Mouse (Mus musculus): ENCODE measurements around the gene Eps8.

Eps8 gene

GRCm38 (mm10) chr6:137654776-137655175 lies at the start of gene Eps8:
Eps8 (minus strand) TSS chr6:137654876.
- ATAC-seq (ENCODE audit: low TSS enrichment): no peak

GRCm38 (mm10) chr6:137703431-137703830 lies 48.8 kb upstream of the Eps8 start:
- ATAC-seq (ENCODE audit: low TSS enrichment): no peak

GRCm38 (mm10) chr6:137702918-137703317 lies 48.2 kb upstream of the Eps8 start:
- ATAC-seq (ENCODE audit: low TSS enrichment): no peak

GRCm38 (mm10) chr6:137702186-137702585 lies 47.5 kb upstream of the Eps8 start:
- no peak for ATAC-seq (ENCODE audit: low TSS enrichment)

GRCm38 (mm10) chr6:137699434-137699833 lies 44.8 kb upstream of the Eps8 start:
- ATAC-seq (ENCODE audit: low TSS enrichment): no peak

- ATAC-seq (ENCODE audit: low TSS enrichment): no peak
Observed at GRCm38 (mm10) chr6:137696445-137697204, 41.9 kb upstream of the Eps8 start.

GRCm38 (mm10) chr6:137695046-137695445 lies 40.4 kb upstream of the Eps8 start:
- ATAC-seq (ENCODE audit: low TSS enrichment): no peak

GRCm38 (mm10) chr6:137694310-137694709 lies 39.6 kb upstream of the Eps8 start:
- no peak for ATAC-seq (ENCODE audit: low TSS enrichment)

GRCm38 (mm10) chr6:137690550-137691119 lies 36.0 kb upstream of the Eps8 start:
- ATAC-seq (ENCODE audit: low TSS enrichment): peak; percentile 74

- ATAC-seq (ENCODE audit: low TSS enrichment): no peak
Observed at GRCm38 (mm10) chr6:137688506-137689105, 33.9 kb upstream of the Eps8 start.

GRCm38 (mm10) chr6:137688079-137688478 lies 33.4 kb upstream of the Eps8 start:
- no peak for ATAC-seq (ENCODE audit: low TSS enrichment)

GRCm38 (mm10) chr6:137687667-137688066 lies 33.0 kb upstream of the Eps8 start:
- no peak for ATAC-seq (ENCODE audit: low TSS enrichment)

- no peak for ATAC-seq (ENCODE audit: low TSS enrichment)
Observed at GRCm38 (mm10) chr6:137682629-137683028, 28.0 kb upstream of the Eps8 start.

- no peak for ATAC-seq (ENCODE audit: low TSS enrichment)
Observed at GRCm38 (mm10) chr6:137681000-137681399, 26.3 kb upstream of the Eps8 start.

- ATAC-seq (ENCODE audit: low TSS enrichment): no peak
Observed at GRCm38 (mm10) chr6:137676581-137676980, 21.9 kb upstream of the Eps8 start.

- no peak for ATAC-seq (ENCODE audit: low TSS enrichment)
Observed at GRCm38 (mm10) chr6:137675556-137675955, 20.9 kb upstream of the Eps8 start.

- ATAC-seq (ENCODE audit: low TSS enrichment): no peak
Observed at GRCm38 (mm10) chr6:137673301-137673700, 18.6 kb upstream of the Eps8 start.

GRCm38 (mm10) chr6:137671561-137671960 lies 16.9 kb upstream of the Eps8 start:
- no peak for ATAC-seq (ENCODE audit: low TSS enrichment)

- no peak for ATAC-seq (ENCODE audit: low TSS enrichment)
Observed at GRCm38 (mm10) chr6:137670820-137671219, 16.1 kb upstream of the Eps8 start.

- no peak for ATAC-seq (ENCODE audit: low TSS enrichment)
Observed at GRCm38 (mm10) chr6:137669876-137670275, 15.2 kb upstream of the Eps8 start.

GRCm38 (mm10) chr6:137669433-137669832 lies 14.8 kb upstream of the Eps8 start:
- ATAC-seq (ENCODE audit: low TSS enrichment): no peak

GRCm38 (mm10) chr6:137668331-137668730 lies 13.7 kb upstream of the Eps8 start:
- ATAC-seq (ENCODE audit: low TSS enrichment): no peak

- ATAC-seq (ENCODE audit: low TSS enrichment): no peak
Observed at GRCm38 (mm10) chr6:137667665-137668064, 13.0 kb upstream of the Eps8 start.

All from frontal cortex, adult (tissue).